Mouse (Mus musculus): ENCODE data around the gene Kif21b. TPM values are rescaled to one million over a fixed set of nuclear protein-coding genes. Genes with fewer than 3 reads are reported as not detected.

Gene Kif21b
- polyA plus RNA-seq, 1 experiment, result 94.8 TPM

DNA sequence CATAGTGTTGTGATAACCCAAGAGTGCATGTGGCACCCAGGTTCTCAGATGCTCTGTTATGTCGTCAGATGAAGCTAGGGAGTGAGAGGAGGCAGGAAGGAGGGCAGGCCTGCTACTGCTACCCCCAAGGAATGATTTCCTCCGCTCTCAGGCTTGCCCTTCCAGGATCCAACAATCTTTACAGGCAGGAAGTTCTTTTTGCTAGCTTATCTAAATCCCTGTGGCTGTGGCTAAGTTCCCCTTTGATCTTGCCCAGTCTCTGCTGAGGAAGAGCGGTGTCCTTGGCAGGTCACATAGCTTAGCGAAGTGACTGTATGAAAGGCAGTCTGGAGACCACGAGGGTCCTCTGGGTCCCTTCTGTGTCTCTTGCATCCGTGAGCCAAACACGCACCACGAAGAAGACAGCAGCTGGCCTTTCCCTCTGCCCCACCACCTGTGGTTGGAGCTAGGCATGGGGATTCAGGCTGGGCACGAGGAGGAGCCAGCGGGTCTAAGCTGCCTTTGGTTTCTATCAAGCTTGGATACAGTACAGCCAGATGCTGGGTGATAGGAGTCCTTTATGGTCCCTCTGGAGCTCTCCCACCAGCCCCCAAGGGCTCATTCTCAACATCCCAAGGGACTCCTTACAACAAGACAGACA is 7.1 kb downstream of the Kif21b start:
- peak overlapping the region; percentile 66 for H3K27ac ChIP-seq (ENCODE audit: insufficient read depth, low read depth, low read length)
- 45% methylated on average over 10 of the region's 10 CpGs for WGBS
- H3K4me1 ChIP-seq (ENCODE audit: control insufficient read depth, insufficient read depth, low read length), result peaks cover 82% of the 10 kb centered on the region
- no peak overlapping the region for H3K4me3 ChIP-seq (ENCODE audit: insufficient read depth, low read depth, low read length)
- TF ChIP-seq CTCF (IDR thresholded peaks at IDR 0.05; ENCODE audit: insufficient read depth, low read depth, low read length) (no peak), POLR2A (IDR thresholded peaks at IDR 0.05; ENCODE audit: insufficient read depth, low read depth, low read length) (no peak)

DNA sequence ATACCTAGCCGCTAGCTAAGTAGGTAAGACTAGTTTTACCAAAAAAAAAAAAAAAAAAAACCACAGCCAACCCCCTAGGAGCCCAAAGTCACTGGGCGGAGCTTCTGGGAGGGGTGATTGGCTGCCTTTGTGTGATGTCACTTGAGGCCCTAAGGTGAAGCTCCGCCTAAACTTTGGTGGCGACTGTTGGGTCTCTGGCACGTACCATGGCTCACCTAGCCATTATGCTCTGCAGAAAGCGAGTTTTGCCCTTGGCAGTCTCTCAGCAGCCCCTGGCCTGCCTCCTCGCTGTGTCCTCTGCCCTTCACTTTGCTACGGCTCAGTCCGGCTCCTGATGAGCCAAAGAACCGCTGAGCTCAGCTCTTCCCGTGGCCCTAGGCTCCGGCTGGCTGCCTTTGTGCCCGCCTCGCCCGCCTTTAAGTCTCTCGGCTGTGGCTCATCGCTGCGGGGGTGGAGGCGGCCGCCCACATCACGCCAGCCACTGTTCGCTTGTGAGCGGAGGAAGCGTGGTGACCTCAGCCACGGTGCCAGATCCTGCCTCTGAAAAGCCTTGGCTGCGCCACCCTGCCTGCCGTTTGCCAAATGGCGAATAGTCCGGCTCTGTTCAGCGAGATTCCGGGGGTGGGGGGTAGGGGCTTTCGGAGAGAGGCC is 8.9 kb downstream of the Kif21b start:
- TF ChIP-seq CTCF (IDR thresholded peaks at IDR 0.05; ENCODE audit: insufficient read depth, low read depth, low read length) (no peak), POLR2A (IDR thresholded peaks at IDR 0.05; ENCODE audit: insufficient read depth, low read depth, low read length) (peak; percentile 62)
- Histone ChIP-seq H3K27ac (ENCODE audit: insufficient read depth, low read depth, low read length) (peak overlapping the region; percentile 99), H3K4me1 (ENCODE audit: control insufficient read depth, insufficient read depth, low read length) (peaks cover 76% of the 10 kb centered on the region), H3K4me3 (ENCODE audit: insufficient read depth, low read depth, low read length) (peak overlapping the region; percentile 61)
- WGBS, result 2% methylated on average over 32 of the region's 32 CpGs

DNA sequence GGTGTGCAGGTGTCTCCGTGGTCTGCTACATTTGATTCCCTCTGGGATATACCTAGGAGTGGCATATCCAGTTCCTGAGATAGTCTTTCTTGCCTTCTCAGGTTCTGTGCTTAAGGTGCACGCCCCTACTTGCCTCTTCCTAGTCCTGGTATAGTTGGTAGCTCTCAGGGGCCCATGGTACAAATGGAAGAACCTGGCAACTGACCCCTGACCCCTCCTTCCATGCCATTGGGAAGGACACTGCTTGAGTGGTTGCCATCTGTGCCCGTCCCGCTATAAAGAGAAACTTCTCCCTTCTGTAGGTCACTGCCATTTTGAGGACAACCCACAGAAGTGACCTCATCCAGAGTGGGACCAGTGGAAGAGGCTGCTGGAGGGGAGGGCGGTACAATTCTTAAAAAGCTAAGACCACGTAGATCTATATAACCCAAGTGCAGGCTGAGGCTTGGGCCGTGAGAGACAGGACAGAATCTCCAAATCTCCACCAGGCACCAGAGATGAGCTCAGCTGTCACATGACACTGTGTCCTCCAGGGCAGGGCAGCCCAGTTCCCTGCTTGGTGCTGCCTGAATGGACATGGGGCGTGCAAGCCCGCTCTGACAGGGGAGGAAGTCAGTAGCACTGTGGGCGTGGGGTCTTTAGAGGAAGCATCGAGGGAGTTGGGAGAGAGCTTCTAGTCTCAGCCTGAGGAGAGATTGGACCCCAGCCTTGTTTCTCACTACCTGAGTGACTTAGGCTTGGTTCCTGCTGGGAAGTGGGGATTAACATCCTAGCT is 10.2 kb downstream of the Kif21b start:
- H3K4me3 ChIP-seq (ENCODE audit: insufficient read depth, low read depth, low read length), result no peak overlapping the region
- peak overlapping the region; percentile 78 for H3K27ac ChIP-seq (ENCODE audit: insufficient read depth, low read depth, low read length)
- no peak for TF ChIP-seq POLR2A (IDR thresholded peaks at IDR 0.05; ENCODE audit: insufficient read depth, low read depth, low read length)
- 81% methylated on average over 11 of the region's 11 CpGs for WGBS
- H3K4me1 ChIP-seq (ENCODE audit: control insufficient read depth, insufficient read depth, low read length), result peaks cover 69% of the 10 kb centered on the region

DNA sequence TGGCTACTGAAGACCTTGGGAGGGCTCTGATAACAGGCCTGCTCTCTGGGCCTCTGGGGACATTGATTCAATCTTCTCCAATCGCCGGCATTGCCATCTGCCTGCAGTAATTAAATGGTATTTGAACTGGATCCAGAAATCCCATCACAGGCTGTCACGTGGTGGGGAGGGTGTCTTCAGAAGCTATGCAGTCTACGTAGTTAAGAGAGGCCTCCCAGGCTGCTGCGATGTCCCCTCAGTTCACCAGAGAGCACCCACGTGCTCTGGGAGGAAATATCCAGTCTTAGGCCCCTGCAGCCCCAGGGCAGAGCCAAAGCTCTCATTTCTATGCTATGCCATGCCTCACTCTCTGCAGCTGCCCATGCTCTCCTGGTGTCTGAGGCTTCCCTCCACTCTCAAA is 11.1 kb downstream of the Kif21b start:
- Histone ChIP-seq H3K4me1 (ENCODE audit: control insufficient read depth, insufficient read depth, low read length) (peaks cover 59% of the 10 kb centered on the region), H3K27ac (ENCODE audit: insufficient read depth, low read depth, low read length) (peak overlapping the region; percentile 78), H3K4me3 (ENCODE audit: insufficient read depth, low read depth, low read length) (no peak overlapping the region)
- 12% methylated on average over 6 of the region's 6 CpGs for WGBS
- TF ChIP-seq POLR2A (IDR thresholded peaks at IDR 0.05; ENCODE audit: insufficient read depth, low read depth, low read length) (no peak), CTCF (IDR thresholded peaks at IDR 0.05; ENCODE audit: insufficient read depth, low read depth, low read length) (no peak)

DNA sequence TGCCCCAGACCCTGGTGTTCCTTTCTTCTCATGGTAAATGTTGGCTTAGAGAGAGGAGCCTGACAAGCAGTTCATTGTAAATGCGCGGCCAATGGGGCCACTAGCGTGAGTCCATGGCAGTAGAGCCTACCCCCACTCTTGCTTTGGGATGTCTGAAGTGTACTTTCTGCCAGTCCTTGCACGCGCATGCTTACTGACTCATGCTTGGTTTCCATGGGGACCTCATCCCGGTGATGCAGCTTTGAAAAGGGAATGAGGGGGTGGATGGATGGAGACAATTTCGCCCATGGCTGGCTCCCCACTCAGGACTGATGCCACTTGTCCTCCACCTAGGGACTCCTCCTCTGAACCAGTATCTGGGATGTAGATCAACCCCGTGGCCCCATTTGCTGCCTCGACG is 12.3 kb downstream of the Kif21b start:
- TF ChIP-seq CTCF (IDR thresholded peaks at IDR 0.05; ENCODE audit: insufficient read depth, low read depth, low read length) (no peak), POLR2A (IDR thresholded peaks at IDR 0.05; ENCODE audit: insufficient read depth, low read depth, low read length) (no peak)
- peaks cover 50% of the 10 kb centered on the region for H3K4me1 ChIP-seq (ENCODE audit: control insufficient read depth, insufficient read depth, low read length)
- peak overlapping the region; percentile 78 for H3K27ac ChIP-seq (ENCODE audit: insufficient read depth, low read depth, low read length)

DNA sequence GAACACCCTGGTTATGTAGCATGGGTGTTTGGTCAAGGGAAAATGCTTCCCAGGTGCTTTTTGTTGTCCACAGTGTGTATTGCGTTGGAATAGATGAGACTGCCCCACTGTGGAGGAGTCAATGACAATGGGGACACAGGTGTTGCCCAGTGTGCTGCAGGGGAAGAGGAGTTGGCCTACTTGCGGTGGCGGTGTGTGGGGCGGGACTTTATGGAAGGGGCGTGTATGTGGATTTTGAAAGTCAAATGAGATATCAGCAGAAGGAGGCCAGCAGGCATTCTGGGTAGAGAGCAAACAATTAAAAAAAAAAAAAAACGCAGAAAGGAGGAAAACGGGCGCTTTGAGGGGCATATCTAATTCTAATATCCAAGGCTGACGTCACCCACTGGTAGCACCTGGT is 18.5 kb downstream of the Kif21b start:
- Histone ChIP-seq H3K4me1 (ENCODE audit: control insufficient read depth, insufficient read depth, low read length) (peaks cover 28% of the 10 kb centered on the region), H3K4me3 (ENCODE audit: insufficient read depth, low read depth, low read length) (no peak overlapping the region), H3K27ac (ENCODE audit: insufficient read depth, low read depth, low read length) (no peak overlapping the region)
- 68% methylated on average over 9 of the region's 9 CpGs for WGBS
- TF ChIP-seq CTCF (IDR thresholded peaks at IDR 0.05; ENCODE audit: insufficient read depth, low read depth, low read length) (no peak), POLR2A (IDR thresholded peaks at IDR 0.05; ENCODE audit: insufficient read depth, low read depth, low read length) (no peak)

More for the DNA sequence above, 12.3 kb downstream of the Kif21b start:
- no peak overlapping the region for H3K4me3 ChIP-seq (ENCODE audit: insufficient read depth, low read depth, low read length)
- 30% methylated on average over 10 of the region's 10 CpGs for WGBS

DNA sequence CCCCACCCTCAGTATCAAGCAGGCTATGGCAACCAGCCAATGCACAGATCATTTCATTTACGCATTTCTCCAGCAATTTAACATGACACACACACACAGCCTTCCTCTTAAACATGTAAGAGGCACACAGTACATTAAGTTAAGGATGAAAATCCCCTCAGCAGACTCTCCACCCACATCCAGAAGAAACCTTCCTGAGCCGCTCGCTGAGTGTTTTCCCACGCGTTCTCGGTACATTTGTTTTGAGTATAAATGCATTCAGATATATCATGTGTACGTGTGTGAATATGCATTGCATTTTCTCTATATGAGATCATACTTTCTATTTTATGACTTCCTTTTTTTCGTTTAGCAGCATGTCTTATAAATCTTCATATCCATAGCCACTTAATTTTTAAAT is 20.2 kb downstream of the Kif21b start:
- TF ChIP-seq CTCF (IDR thresholded peaks at IDR 0.05; ENCODE audit: insufficient read depth, low read depth, low read length) (no peak), POLR2A (IDR thresholded peaks at IDR 0.05; ENCODE audit: insufficient read depth, low read depth, low read length) (no peak)
- H3K4me3 ChIP-seq (ENCODE audit: insufficient read depth, low read depth, low read length), result no peak overlapping the region
- 57% methylated on average over 8 of the region's 8 CpGs for WGBS
- peaks cover 24% of the 10 kb centered on the region for H3K4me1 ChIP-seq (ENCODE audit: control insufficient read depth, insufficient read depth, low read length)
- H3K27ac ChIP-seq (ENCODE audit: insufficient read depth, low read depth, low read length), result no peak overlapping the region

DNA sequence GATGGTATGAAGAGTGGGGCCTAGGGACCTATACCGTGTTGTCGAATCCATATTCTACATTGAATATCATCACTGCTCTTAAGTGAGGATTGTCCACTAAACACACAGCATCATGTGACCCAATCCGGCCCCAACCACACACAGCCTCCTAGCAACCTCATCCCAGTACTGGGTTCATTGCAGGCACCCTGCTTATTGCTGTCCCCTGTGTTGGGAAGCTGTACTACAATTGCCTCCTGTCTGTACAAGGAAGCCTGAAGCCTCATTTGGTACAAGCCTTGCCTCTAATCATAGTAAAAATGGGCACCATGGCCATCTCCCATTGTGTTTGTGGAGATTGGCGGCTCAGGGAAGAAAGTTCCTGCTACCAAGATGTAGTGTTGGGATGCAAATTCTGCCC is 25.1 kb downstream of the Kif21b start:
- H3K4me3 ChIP-seq (ENCODE audit: insufficient read depth, low read depth, low read length), result no peak overlapping the region
- WGBS, result 93% methylated on average over 4 of the region's 4 CpGs
- no peak overlapping the region for H3K27ac ChIP-seq (ENCODE audit: insufficient read depth, low read depth, low read length)
- TF ChIP-seq CTCF (IDR thresholded peaks at IDR 0.05; ENCODE audit: insufficient read depth, low read depth, low read length), result no peak
- TF ChIP-seq POLR2A (IDR thresholded peaks at IDR 0.05; ENCODE audit: insufficient read depth, low read depth, low read length), result no peak
- H3K4me1 ChIP-seq (ENCODE audit: control insufficient read depth, insufficient read depth, low read length), result peaks cover 24% of the 10 kb centered on the region

DNA sequence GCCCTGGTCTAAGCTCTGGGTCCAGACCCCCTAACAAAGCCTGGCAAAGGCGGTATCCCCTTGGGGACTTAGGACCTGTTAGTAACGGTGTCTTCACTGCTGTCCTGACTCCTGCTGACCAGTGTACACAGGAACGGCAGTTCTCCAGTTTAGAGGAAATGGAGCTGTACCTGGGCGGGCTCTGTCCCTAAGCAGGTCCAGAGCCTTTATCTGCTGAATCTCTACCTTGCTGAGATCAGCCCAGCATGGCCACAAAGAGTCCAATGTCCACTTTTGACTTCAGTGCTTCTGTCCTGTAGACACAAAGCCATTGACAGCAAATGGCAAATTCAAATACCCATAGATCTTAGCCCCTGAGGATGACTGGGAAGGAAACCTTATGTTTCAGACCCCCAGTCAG is 25.8 kb downstream of the Kif21b start:
- H3K27ac ChIP-seq (ENCODE audit: insufficient read depth, low read depth, low read length), result no peak overlapping the region
- TF ChIP-seq CTCF (IDR thresholded peaks at IDR 0.05; ENCODE audit: insufficient read depth, low read depth, low read length) (no peak), POLR2A (IDR thresholded peaks at IDR 0.05; ENCODE audit: insufficient read depth, low read depth, low read length) (no peak)
- 98% methylated on average over 4 of the region's 4 CpGs for WGBS

More for the DNA sequence above, 25.8 kb downstream of the Kif21b start:
- Histone ChIP-seq H3K4me1 (ENCODE audit: control insufficient read depth, insufficient read depth, low read length) (peaks cover 24% of the 10 kb centered on the region), H3K4me3 (ENCODE audit: insufficient read depth, low read depth, low read length) (no peak overlapping the region)

All from olfactory bulb, adult 2 months (tissue).